Mouse (Mus musculus) cerebellum, postnatal 36 days (tissue): ENCODE results near the gene Smarca5.

ENCODE experiments used
- DNase-seq, 2 experiments: peaks; one replicate each; pipeline ENCODE4 v3.0.0; 2021 to 2022; ENCODE audit warnings: mixed read lengths in 2 of 2

Smarca5 gene

GRCm38 (mm10) chr8:80663476-80663875 is 75.8 kb downstream of the Smarca5 start:
- no peak for DNase-seq

GRCm38 (mm10) chr8:80661055-80661454 is 78.2 kb downstream of the Smarca5 start:
- no peak for DNase-seq

GRCm38 (mm10) chr8:80657639-80658038 is 81.7 kb downstream of the Smarca5 start:
- DNase-seq: no peak
